In the genomic region with DNA sequence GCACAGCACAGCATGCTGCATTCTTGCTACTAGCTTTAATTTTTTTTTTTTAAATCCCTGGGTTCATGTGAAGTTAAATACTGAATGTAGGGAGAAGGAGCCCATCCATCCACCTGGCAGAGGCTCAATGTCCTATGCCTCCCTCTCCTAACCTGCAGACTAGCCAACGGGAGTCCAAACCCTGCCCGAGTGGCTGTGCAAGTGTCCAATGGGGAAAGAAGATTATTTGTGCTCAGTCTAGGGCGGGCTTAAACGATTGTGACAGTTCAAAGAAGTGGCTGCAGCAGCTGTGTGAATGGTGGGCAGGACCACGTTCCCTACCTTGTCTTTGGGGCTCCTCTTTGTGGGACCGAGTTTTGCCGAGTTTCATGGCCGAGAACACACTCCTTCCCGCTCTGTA, we compare ENCODE assay signal across 10 mouse cellular contexts. TPM values are rescaled to one million over a fixed set of nuclear protein-coding genes. Genes with fewer than 3 reads are reported as not detected.
DNase-seq lines count a peak whose midpoint lies in the region.
"Had no signal": no experiment of that assay in that cellular context is flagged by ENCODE, and none has a peak within 500 bp of the region (broad histone marks: within the 10 kb centered on the region; RNA-seq: fewer than 3 reads in every experiment).

No protein-coding gene starts in this region.

- DNase-seq in adrenal gland, adult 2 months: peak; percentile 15
- DNase-seq in adrenal gland, postnatal 4 days (ENCODE audit: low spot score in 2 of 2): no peak
- DNase-seq in kidney, postnatal 4 days: peak; percentile 36 to 51
- no peak for DNase-seq in kidney, postnatal 25 days
- peak; percentile 21 for DNase-seq in embryonic facial prominence, embryonic 10.5 days (ENCODE audit: low spot score)
- peak; percentile 35 for DNase-seq in midbrain, embryonic 10.5 days (ENCODE audit: low spot score)
- no peak for DNase-seq in liver
- no peak for DNase-seq in spleen, postnatal 4 days (ENCODE audit: low spot score in 2 of 2)

- no peaks in the 10 kb centered on the region for H3K36me3 ChIP-seq in embryonic facial prominence, embryonic 10.5 days (replicated peaks)
- H3K36me3 ChIP-seq in midbrain, embryonic 10.5 days: no peaks in the 10 kb centered on the region

- peaks cover 15% of the 10 kb centered on the region for H3K27me3 ChIP-seq in embryonic facial prominence, embryonic 10.5 days (replicated peaks; ENCODE audit: low read depth, poor library complexity, severe bottlenecking)
- no peaks in the 10 kb centered on the region; the same call in none of the 2 replicates for H3K27me3 ChIP-seq in midbrain, embryonic 10.5 days (ENCODE audit: low read depth, poor library complexity, severe bottlenecking)

- 19% methylated on average over 9 of the region's 9 CpGs for WGBS in embryonic facial prominence, embryonic 10.5 days
- WGBS in midbrain, embryonic 10.5 days: 12% methylated on average over 9 of the region's 9 CpGs

- no peak overlapping the region for H3K27ac ChIP-seq in embryonic facial prominence, embryonic 10.5 days (replicated peaks)
- peak overlapping the region; percentile 35 for H3K27ac ChIP-seq in midbrain, embryonic 10.5 days (replicated peaks)

- H3K4me3 ChIP-seq in embryonic facial prominence, embryonic 10.5 days: no peak overlapping the region; the same call in 1 of the 2 replicates
- H3K4me3 ChIP-seq in midbrain, embryonic 10.5 days: peak overlapping the region; percentile 29

- no peaks in the 10 kb centered on the region for H3K9me3 ChIP-seq in embryonic facial prominence, embryonic 10.5 days
- H3K9me3 ChIP-seq in midbrain, embryonic 10.5 days (replicated peaks): no peaks in the 10 kb centered on the region

- H3K4me1 ChIP-seq in embryonic facial prominence, embryonic 10.5 days: peaks cover 16% of the 10 kb centered on the region
- peaks cover 28% of the 10 kb centered on the region for H3K4me1 ChIP-seq in midbrain, embryonic 10.5 days

RNA-seq across cellular contexts. Expression of a gene that starts 54.9 kb away (rescaled TPM):
- total RNA-seq in adrenal gland, adult 2 months (2021): under 1 TPM; 0.06 to 0.10 TPM
- polyA plus RNA-seq in adrenal gland, adult 2 months (2012; rRNA removed): 0.42 and 0.43 TPM in 2 replicates
- total RNA-seq in adrenal gland, postnatal 4 days (2021): under 1 TPM; 0.17 to 0.22 TPM
- 0.05 TPM in 1 of 2 replicates, not detected in the other for polyA plus RNA-seq in embryonic facial prominence, embryonic 10.5 days (2016; fragmentation: Nextera tagmentation; extraction: Ambion mirVana)
- 0.05 and 0.29 TPM in 2 replicates for polyA plus RNA-seq in midbrain, embryonic 10.5 days (2016; fragmentation: Nextera tagmentation; extraction: Ambion mirVana)

RNA-seq across cellular contexts. Expression of a gene that starts 59.0 kb away (rescaled TPM):
- not detected for total RNA-seq in adrenal gland, adult 2 months (2021)
- polyA plus RNA-seq in adrenal gland, adult 2 months (2012; rRNA removed): not detected in 2 replicates
- not detected for total RNA-seq in adrenal gland, postnatal 4 days (2021)
- not detected in 2 replicates for polyA plus RNA-seq in embryonic facial prominence, embryonic 10.5 days (2016; fragmentation: Nextera tagmentation; extraction: Ambion mirVana)
- not detected in 2 replicates for polyA plus RNA-seq in midbrain, embryonic 10.5 days (2016; fragmentation: Nextera tagmentation; extraction: Ambion mirVana)
- total RNA-seq: megakaryocyte, adult 5-6 weeks had no signal
- polyA plus RNA-seq: spleen, adult 2 months had no signal

Comparison
In these comparisons a context has a peak if more than half of its experiments do, and no peak if none do; other contexts are left out.
1. DNase-seq: peak in adrenal gland, adult 2 months (single experiment), kidney, postnatal 4 days (2 of 2), embryonic facial prominence, embryonic 10.5 days (single experiment) and midbrain, embryonic 10.5 days (single experiment); none in adrenal gland, postnatal 4 days (0 of 2), kidney, postnatal 25 days (0 of 2), liver (single experiment) and spleen, postnatal 4 days (0 of 2).